Mouse (Mus musculus) forebrain, postnatal 0 days (tissue): ENCODE results near the gene Echdc3. TPM values are rescaled to one million over a fixed set of nuclear protein-coding genes. Genes with fewer than 3 reads are reported as not detected.

Experiments used
- ATAC-seq: fragments of 200-750 bp; cut with Nextera tagmentation; 2 replicates; pipeline ENCODE4 v1.8.0; 2017; ENCODE audit warnings: mild to moderate bottlenecking, moderate library complexity
- DNase-seq: peaks from one replicate; pipeline ENCODE4 v3.0.0-alpha.2; 2015
- H3K27ac ChIP-seq: fragments of 300-500 bp; sonication (generic); 2 replicates; pipeline ENCODE4 v1.5.1; 2014; ENCODE audit warnings: low read depth, mild to moderate bottlenecking, antibody characterized with exemption, low read length, moderate library complexity, mixed read lengths
- H3K27me3 ChIP-seq: fragments of 300-500 bp; sonication (generic); 2 replicates; pipeline ENCODE4 v1.6.1; 2014; ENCODE audit warnings: mild to moderate bottlenecking, low read length, mixed read lengths; ENCODE audit not compliant: insufficient read depth
- H3K36me3 ChIP-seq: fragments of 300-500 bp; sonication (generic); 2 replicates; pipeline ENCODE4 v1.6.1; 2014; ENCODE audit warnings: mild to moderate bottlenecking, moderate library complexity; ENCODE audit not compliant: insufficient read depth
- H3K4me1 ChIP-seq: fragments of 300-500 bp; sonication (generic); 2 replicates; pipeline ENCODE4 v1.6.1; 2014; ENCODE audit warnings: antibody characterized with exemption; ENCODE audit not compliant: insufficient read depth
- H3K4me2 ChIP-seq: fragments of 300-500 bp; sonication (generic); 2 replicates; pipeline ENCODE4 v1.6.1; 2014; ENCODE audit warnings: low read depth, mild to moderate bottlenecking, moderate library complexity
- H3K4me3 ChIP-seq: fragments of 300-500 bp; sonication (generic); 2 replicates; pipeline ENCODE4 v1.5.1; 2014; ENCODE audit warnings: low read depth, low read length, mixed read lengths
- H3K9ac ChIP-seq: fragments of 300-500 bp; sonication (generic); 2 replicates; pipeline ENCODE4 v1.6.1; 2014; ENCODE audit warnings: mild to moderate bottlenecking
- H3K9me3 ChIP-seq: fragments of 300-500 bp; sonication (generic); 2 replicates; pipeline ENCODE4 v1.6.1; 2016; ENCODE audit warnings: low read length
- CTCF ChIP-seq: sonication (generic); IDR thresholded peaks from 2 replicates; pipeline ENCODE4 v1.5.1; 2016; ENCODE audit warnings: antibody characterized with exemption, control low read depth, low read depth
- WGBS: fragments of 180-500 bp; shearing (Covaris S2); extraction: QIAGEN DNeasy Blood & Tissue Kit; methylation state at CpG from one replicate; pipeline ENCODE4 v1.1.7; 2014; 5-methylcytosine and 5-hydroxymethylcytosine counted together
- polyA plus RNA-seq: library from polyadenylated mRNA; unstranded; fragments of >200 nt; fragmentation: Nextera tagmentation; extraction: Ambion mirVana; gene quantifications from 2 replicates; pipeline ENCODE4 v1.2.1, GENCODE M21; 2015
- total RNA-seq: library from RNA; depleted of rRNA; stranded (reverse); fragments of >200 nt; gene quantifications from 2 replicates; pipeline ENCODE4 v1.2.3, GENCODE M21; 2014; rRNA removed

The Echdc3 gene
- total RNA-seq (1.5 TPM in 2 replicates), polyA plus RNA-seq (0.96 and 1.5 TPM in 2 replicates)

DNA sequence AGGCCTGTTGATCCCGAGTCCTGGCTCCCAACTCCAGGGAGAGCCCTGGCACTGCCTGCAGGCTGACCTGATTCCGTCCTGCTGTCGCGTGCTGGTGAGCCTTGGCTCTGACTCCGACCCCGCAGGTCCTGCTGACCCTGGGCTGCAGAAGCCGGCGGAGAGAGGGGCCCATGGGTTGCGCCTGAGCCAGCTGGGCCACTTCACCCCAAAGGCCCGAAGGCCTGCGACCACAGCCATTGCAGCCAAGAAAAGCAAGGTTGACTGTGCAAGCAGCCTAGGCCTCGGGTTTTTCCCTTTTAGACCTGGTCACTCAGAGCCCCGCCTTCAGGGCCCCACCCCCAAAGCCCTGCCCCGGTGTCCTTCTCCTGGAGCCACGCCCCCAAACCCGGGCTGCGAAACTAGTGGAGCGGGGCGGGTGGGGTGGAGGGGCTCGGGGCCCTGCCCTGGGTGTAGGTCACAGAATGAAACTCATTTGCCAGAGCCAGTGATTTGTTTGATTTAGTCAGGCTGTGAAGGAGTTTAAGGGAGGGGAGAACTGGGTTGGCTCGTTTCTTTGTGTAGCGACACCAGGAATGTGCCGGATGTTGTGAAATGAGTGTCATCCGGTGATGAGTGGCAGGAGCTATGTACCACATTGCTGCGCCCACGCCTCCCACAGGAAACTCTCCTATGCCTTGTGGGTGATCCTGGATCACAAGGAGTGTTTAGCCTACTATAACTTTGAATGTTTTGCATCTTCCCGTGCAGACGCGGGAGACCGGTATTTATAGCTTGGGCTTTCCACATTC, at the start of gene Echdc3:
Gene Echdc3 (minus strand): TSS at position 310 of the 788 bp plus-strand sequence.
- peak within 1 kb of the TSS; percentile 58 for H3K9ac ChIP-seq
- TF ChIP-seq CTCF: no peak
- H3K36me3 ChIP-seq: no peaks in the 10 kb centered on the region
- H3K9me3 ChIP-seq: no peaks in the 10 kb centered on the region
- no peaks in the 10 kb centered on the region for H3K27me3 ChIP-seq
- WGBS: 3% methylated on average over 30 of the region's 30 CpGs
- peak within 1 kb of the TSS; percentile 60 for H3K4me2 ChIP-seq
- DNase-seq: peak; percentile 76
- peak within 1 kb of the TSS; percentile 50; the same call in 1 of the 2 replicates for H3K27ac ChIP-seq
- peak within 1 kb of the TSS; percentile 32 for H3K4me3 ChIP-seq
- ATAC-seq: peak; percentile 84
- H3K4me1 ChIP-seq: peaks cover 18% of the 10 kb centered on the region

DNA sequence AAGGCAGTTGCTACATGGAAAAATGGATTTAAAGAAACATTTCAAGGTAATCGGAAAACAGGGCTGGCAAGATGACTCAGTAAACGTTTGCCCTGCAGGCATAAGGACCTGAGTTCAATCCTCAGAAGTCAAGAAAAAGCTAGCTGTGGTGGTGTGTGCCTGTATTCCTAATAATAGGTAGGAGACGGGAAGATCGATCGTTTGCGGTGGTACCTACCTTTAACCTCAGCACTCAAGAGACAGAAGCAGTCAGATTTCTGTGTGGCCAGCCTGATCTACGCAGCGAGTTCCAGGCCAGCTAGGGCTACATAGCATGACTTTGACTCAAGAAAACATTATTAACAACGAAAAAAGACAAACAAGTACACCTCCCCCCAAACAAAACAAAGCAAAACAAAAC, 48.9 kb upstream of the Echdc3 start:
- ATAC-seq: no peak
- Histone ChIP-seq H3K27me3 (no peaks in the 10 kb centered on the region), H3K4me2 (no peak overlapping the region), H3K27ac (peak overlapping the region; percentile 74), H3K4me3 (no peak overlapping the region), H3K9ac (no peak overlapping the region), H3K9me3 (no peaks in the 10 kb centered on the region), H3K36me3 (no peaks in the 10 kb centered on the region), H3K4me1 (0 out of 2 replicates have a peak, but pooled peaks cover under 1% of the 10 kb centered on the region)
- TF ChIP-seq CTCF: no peak
- DNase-seq: no peak
- 33% methylated on average over 9 of the region's 9 CpGs for WGBS

DNA sequence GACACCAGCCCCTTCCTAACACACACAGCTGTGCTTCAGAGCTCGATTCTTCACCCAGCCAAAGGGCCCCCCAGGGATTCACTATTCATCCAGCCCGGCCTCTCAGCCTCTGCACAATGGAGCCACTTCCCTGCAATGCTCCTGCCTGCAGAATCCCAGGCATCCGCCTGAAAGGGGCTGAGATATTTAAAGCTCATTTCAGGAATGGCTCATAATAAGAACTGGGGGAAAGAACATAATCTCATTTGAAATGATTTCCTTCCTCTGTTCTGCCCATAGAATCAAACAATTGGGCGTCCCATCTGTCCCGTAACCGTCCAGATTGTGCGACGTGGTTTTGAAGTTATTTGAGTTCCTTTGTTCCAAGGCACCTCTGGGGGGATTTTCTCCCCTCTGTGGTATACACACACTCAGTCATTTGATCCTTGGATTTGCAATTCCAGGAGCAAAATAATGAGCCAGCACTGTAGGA, 48.4 kb upstream of the Echdc3 start:
- peak; percentile 85 for ATAC-seq
- Histone ChIP-seq H3K4me2 (peak overlapping the region; percentile 3; the same call in 1 of the 2 replicates), H3K4me1 (0 out of 2 replicates have a peak, but pooled peaks cover 4% of the 10 kb centered on the region), H3K36me3 (no peaks in the 10 kb centered on the region), H3K27me3 (no peaks in the 10 kb centered on the region), H3K4me3 (no peak overlapping the region), H3K9me3 (no peaks in the 10 kb centered on the region), H3K9ac (no peak overlapping the region), H3K27ac (peak overlapping the region; percentile 74)
- peak; percentile 76 for DNase-seq
- WGBS: 5% methylated on average over 8 of the region's 8 CpGs
- no peak for TF ChIP-seq CTCF

DNA sequence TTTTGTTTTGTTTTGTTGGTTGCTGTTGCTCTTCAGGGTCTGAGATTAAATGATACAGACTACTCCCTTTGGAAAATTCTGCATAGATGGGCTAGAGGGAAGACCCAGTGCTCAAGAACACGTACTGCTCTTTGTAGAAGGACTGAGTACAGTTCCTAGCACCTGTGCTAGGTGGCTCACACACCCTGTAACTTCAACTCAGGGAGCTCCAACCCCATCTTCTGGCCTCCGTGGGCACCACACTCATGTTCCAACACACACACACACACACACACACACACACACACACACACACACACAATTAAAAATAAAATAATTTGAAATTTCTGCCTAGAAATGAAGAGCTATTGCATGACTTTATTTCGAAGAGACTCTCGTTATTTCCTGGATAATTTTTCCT, 47.8 kb upstream of the Echdc3 start:
- no peak overlapping the region for H3K9ac ChIP-seq
- 35% methylated on average over 4 of the region's 4 CpGs for WGBS
- no peaks in the 10 kb centered on the region for H3K36me3 ChIP-seq
- DNase-seq (no peak), ATAC-seq (no peak)
- H3K27ac ChIP-seq: no peak overlapping the region
- H3K4me2 ChIP-seq: no peak overlapping the region
- H3K27me3 ChIP-seq: no peaks in the 10 kb centered on the region
- 0 out of 2 replicates have a peak, but pooled peaks cover 4% of the 10 kb centered on the region for H3K4me1 ChIP-seq
- H3K9me3 ChIP-seq: no peaks in the 10 kb centered on the region
- TF ChIP-seq CTCF: peak; percentile 17; the same call in 1 of the 2 replicates
- H3K4me3 ChIP-seq: no peak overlapping the region

DNA sequence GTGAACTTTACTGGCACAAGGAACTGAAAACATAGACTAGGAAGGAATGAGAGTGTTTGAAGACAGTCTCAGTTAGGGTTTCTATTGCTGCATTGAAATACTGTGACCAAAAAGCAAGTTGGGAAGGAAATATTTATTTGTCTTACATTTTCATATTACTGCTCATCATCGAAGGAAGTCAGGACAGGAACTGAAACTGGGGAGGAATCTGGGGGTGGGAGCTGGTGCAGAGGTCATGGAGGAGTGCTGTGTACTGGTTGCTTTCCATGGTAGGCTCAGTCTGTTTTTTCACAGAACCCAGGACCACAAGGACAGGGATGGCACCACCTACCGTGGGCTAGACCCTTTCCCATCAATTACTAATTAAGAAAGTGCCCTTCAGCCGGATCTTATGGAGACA, 46.3 kb upstream of the Echdc3 start:
- no peaks in the 10 kb centered on the region for H3K9me3 ChIP-seq
- no peak for TF ChIP-seq CTCF
- no peak overlapping the region for H3K27ac ChIP-seq
- no peaks in the 10 kb centered on the region for H3K27me3 ChIP-seq
- no peak overlapping the region for H3K4me3 ChIP-seq
- DNase-seq (no peak), ATAC-seq (no peak)
- H3K4me2 ChIP-seq: no peak overlapping the region
- 0 out of 2 replicates have a peak, but pooled peaks cover 4% of the 10 kb centered on the region for H3K4me1 ChIP-seq
- no peak overlapping the region for H3K9ac ChIP-seq
- H3K36me3 ChIP-seq: no peaks in the 10 kb centered on the region
- 91% methylated on average over 3 of the region's 3 CpGs for WGBS

DNA sequence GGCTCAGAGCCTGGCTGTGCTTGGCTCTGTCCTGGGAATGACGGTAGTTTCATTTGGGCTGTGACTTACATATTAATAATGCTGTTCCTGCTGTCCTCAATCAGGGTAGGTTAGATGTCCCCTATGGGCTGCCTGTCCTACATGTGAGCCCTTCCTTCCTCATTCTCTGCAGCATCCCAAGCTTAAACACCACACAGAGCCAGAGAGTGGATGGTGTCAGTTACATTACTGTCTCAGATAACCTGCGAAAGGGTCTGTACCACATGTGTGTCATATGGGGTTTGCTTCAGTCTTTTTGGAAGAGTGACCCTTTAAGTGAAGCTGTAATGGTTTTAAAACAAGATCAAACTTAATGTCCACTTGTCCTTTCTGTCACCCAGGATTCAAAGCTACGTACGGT, 45.2 kb upstream of the Echdc3 start:
- Histone ChIP-seq H3K4me2 (no peak overlapping the region), H3K9me3 (no peaks in the 10 kb centered on the region), H3K27ac (no peak overlapping the region), H3K36me3 (no peaks in the 10 kb centered on the region), H3K4me3 (no peak overlapping the region), H3K9ac (no peak overlapping the region), H3K4me1 (0 out of 2 replicates have a peak, but pooled peaks cover 4% of the 10 kb centered on the region), H3K27me3 (no peaks in the 10 kb centered on the region)
- TF ChIP-seq CTCF: no peak
- no peak for ATAC-seq
- no peak for DNase-seq
- WGBS: 86% methylated on average over 4 of the region's 4 CpGs

DNA sequence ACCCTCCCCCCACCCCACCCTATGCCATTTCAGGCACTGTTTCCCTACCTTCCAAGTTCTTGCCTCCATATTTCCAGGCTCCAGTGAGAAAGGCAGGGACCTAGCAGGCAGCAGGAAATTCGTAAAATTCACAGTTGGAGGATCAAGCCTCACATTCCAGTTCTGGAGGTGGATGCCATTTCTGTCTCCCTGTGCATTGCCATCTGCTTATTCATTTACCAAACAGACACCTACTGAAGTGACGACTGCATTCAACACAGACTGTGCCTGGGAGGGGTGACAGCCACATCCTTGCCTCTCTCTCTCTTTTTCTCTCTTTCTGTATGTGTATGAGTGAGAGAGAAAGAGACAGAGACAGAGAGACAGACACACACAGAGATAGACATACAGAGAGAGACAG, 44.3 kb upstream of the Echdc3 start:
- Histone ChIP-seq H3K27ac (peak overlapping the region; percentile 69; the same call in 1 of the 2 replicates), H3K4me1 (0 out of 2 replicates have a peak, but pooled peaks cover 4% of the 10 kb centered on the region), H3K9me3 (no peaks in the 10 kb centered on the region), H3K36me3 (no peaks in the 10 kb centered on the region), H3K4me2 (no peak overlapping the region), H3K9ac (no peak overlapping the region), H3K27me3 (no peaks in the 10 kb centered on the region), H3K4me3 (no peak overlapping the region)
- WGBS: 65% methylated on average over 2 of the region's 2 CpGs
- DNase-seq (peak; percentile 17), ATAC-seq (no peak)
- TF ChIP-seq CTCF: no peak
